9 mouse cellular contexts compared by ENCODE assay signal in genomic region chr16:30775740-30776700, GRCm38 (mm10).
DNase-seq lines count a peak whose midpoint lies in the region; ATAC-seq and TF ChIP-seq lines count a peak whose summit lies in the region.
"Had no signal": no experiment of that assay in that cellular context is flagged by ENCODE, and none has a peak within 500 bp of the region (broad histone marks: within the 10 kb centered on the region; RNA-seq: fewer than 3 reads in every experiment).

No protein-coding gene starts in this region.

- no peaks in the 10 kb centered on the region for H3K79me2 ChIP-seq in heart, adult 2 months (replicated peaks; ENCODE audit: control insufficient read depth, insufficient read depth, low read length)

- TF ChIP-seq EP300 in heart, adult 2 months (IDR thresholded peaks at IDR 0.05; ENCODE audit: insufficient read depth, low read depth, low read length): no peak

- ATAC-seq in intestine, embryonic 15.5 days: peak; percentile 78
- ATAC-seq in neural tube, embryonic 11.5 days (ENCODE audit: insufficient read depth, low FRiP score, low TSS enrichment): peak; percentile 41; the same call in 1 of the 2 replicates

- no peaks in the 10 kb centered on the region for H3K9me3 ChIP-seq in embryonic facial prominence, embryonic 10.5 days
- no peaks in the 10 kb centered on the region for H3K9me3 ChIP-seq in intestine, embryonic 15.5 days
- H3K9me3 ChIP-seq in neural tube, embryonic 11.5 days (ENCODE audit: control insufficient read depth, low read length): no peaks in the 10 kb centered on the region

- peak; percentile 56 to 63 for DNase-seq in heart, adult 2 months
- DNase-seq in heart, postnatal 4 days: no peak
- peak; percentile 33 for DNase-seq in embryonic facial prominence, embryonic 10.5 days (ENCODE audit: low spot score)
- DNase-seq in neural tube, embryonic 11.5 days (ENCODE audit: low spot score): peak; percentile 47
- DNase-seq in layer of hippocampus, postnatal 25 days (ENCODE audit: extremely low spot score in 1 of 2, low spot score in 1 of 2): no peak
- DNase-seq in right cerebral cortex, postnatal 36 days (ENCODE audit: low spot score in 2 of 2): no peak
- DNase-seq in frontal cortex, postnatal 36 days (ENCODE audit: low spot score in 2 of 2): no peak
- DNase-seq: right cerebral cortex, postnatal 4 days had no signal

- no peaks in the 10 kb centered on the region for H3K27me3 ChIP-seq in heart, adult 2 months (ENCODE audit: control insufficient read depth, insufficient read depth, low read length)
- H3K27me3 ChIP-seq in embryonic facial prominence, embryonic 10.5 days (replicated peaks; ENCODE audit: low read depth, poor library complexity, severe bottlenecking): peaks cover 13% of the 10 kb centered on the region; the same call in 1 of the 2 replicates
- H3K27me3 ChIP-seq in intestine, embryonic 15.5 days (replicated peaks): no peaks in the 10 kb centered on the region
- no peaks in the 10 kb centered on the region for H3K27me3 ChIP-seq in neural tube, embryonic 11.5 days (ENCODE audit: control insufficient read depth, insufficient read depth, low read length)

- intact Hi-C loops in heart, adult 2 months (cut with DNase I): loop anchor here (2.0 kb wide), 1 partner anchor 13 kb away; no protein-coding TSS in a partner anchor

- H3K4me1 ChIP-seq in heart, adult 2 months (ENCODE audit: control insufficient read depth, insufficient read depth, low read length): peaks cover 22% of the 10 kb centered on the region
- H3K4me1 ChIP-seq in embryonic facial prominence, embryonic 10.5 days: peaks cover 59% of the 10 kb centered on the region
- peaks cover 15% of the 10 kb centered on the region for H3K4me1 ChIP-seq in intestine, embryonic 15.5 days (replicated peaks)
- peaks cover 11% of the 10 kb centered on the region for H3K4me1 ChIP-seq in neural tube, embryonic 11.5 days (ENCODE audit: control insufficient read depth, insufficient read depth, low read length)

- TF ChIP-seq POLR2A in heart, adult 2 months (IDR thresholded peaks at IDR 0.05; ENCODE audit: insufficient read depth, low read depth, low read length): peak; percentile 49; the same call in 1 of the 2 replicates

- H3K4me2 ChIP-seq in intestine, embryonic 15.5 days (replicated peaks): peak overlapping the region; percentile 48
- no peak overlapping the region for H3K4me2 ChIP-seq in neural tube, embryonic 11.5 days (ENCODE audit: low read depth)

- peak overlapping the region; percentile 17; the same call in 1 of the 2 replicates for H3K9ac ChIP-seq in heart, adult 2 months (ENCODE audit: low read depth, low read length)
- no peak overlapping the region for H3K9ac ChIP-seq in intestine, embryonic 15.5 days
- H3K9ac ChIP-seq in neural tube, embryonic 11.5 days (ENCODE audit: low read length): no peak overlapping the region

- no peaks in the 10 kb centered on the region for H3K36me3 ChIP-seq in heart, adult 2 months (ENCODE audit: control insufficient read depth, insufficient read depth, low read length)
- H3K36me3 ChIP-seq in embryonic facial prominence, embryonic 10.5 days (replicated peaks): no peaks in the 10 kb centered on the region
- no peaks in the 10 kb centered on the region for H3K36me3 ChIP-seq in intestine, embryonic 15.5 days
- H3K36me3 ChIP-seq in neural tube, embryonic 11.5 days (ENCODE audit: control insufficient read depth, insufficient read depth, low read length): no peaks in the 10 kb centered on the region

- no peak overlapping the region for H3K4me3 ChIP-seq in heart, adult 2 months
- no peak overlapping the region for H3K4me3 ChIP-seq in embryonic facial prominence, embryonic 10.5 days
- H3K4me3 ChIP-seq in intestine, embryonic 15.5 days (replicated peaks): no peak overlapping the region
- H3K4me3 ChIP-seq in neural tube, embryonic 11.5 days (ENCODE audit: low read depth, low read length): no peak overlapping the region

- WGBS in heart, adult 2 months: 42% methylated on average over 21 of the region's 21 CpGs
- WGBS in embryonic facial prominence, embryonic 10.5 days: 56% methylated on average over 21 of the region's 21 CpGs
- 38% methylated on average over 21 of the region's 21 CpGs for WGBS in intestine, embryonic 15.5 days
- 46% methylated on average over 21 of the region's 21 CpGs for WGBS in neural tube, embryonic 11.5 days

- TF ChIP-seq CTCF in heart, adult 2 months (IDR thresholded peaks at IDR 0.05): no peak

- peak overlapping the region; percentile 36 for H3K27ac ChIP-seq in heart, adult 2 months
- peak overlapping the region; percentile 73 for H3K27ac ChIP-seq in embryonic facial prominence, embryonic 10.5 days (replicated peaks)
- no peak overlapping the region for H3K27ac ChIP-seq in intestine, embryonic 15.5 days
- H3K27ac ChIP-seq in neural tube, embryonic 11.5 days (ENCODE audit: low read depth, low read length): no peak overlapping the region

Comparison
In these comparisons a context has a peak if more than half of its experiments do, and no peak if none do; other contexts are left out.
1. DNase-seq: peak in heart, adult 2 months (2 of 2), embryonic facial prominence, embryonic 10.5 days (single experiment) and neural tube, embryonic 11.5 days (single experiment); none in heart, postnatal 4 days (single experiment), layer of hippocampus, postnatal 25 days (0 of 2), right cerebral cortex, postnatal 36 days (0 of 2) and frontal cortex, postnatal 36 days (0 of 2).
2. H3K27ac ChIP-seq: peak in heart, adult 2 months (single experiment) and embryonic facial prominence, embryonic 10.5 days (single experiment); none in intestine, embryonic 15.5 days (single experiment) and neural tube, embryonic 11.5 days (single experiment).